Mouse (Mus musculus) lung, postnatal 0 days (tissue): ENCODE data around the gene Cdh13. TPM values are rescaled to one million over a fixed set of nuclear protein-coding genes. Genes with fewer than 3 reads are reported as not detected.

ENCODE experiments used
- ATAC-seq: fragments of 200-750 bp; cut with Nextera tagmentation; 2 replicates; pipeline ENCODE4 v1.8.0; 2017; ENCODE audit warnings: moderate library complexity
- DNase-seq: peaks from one replicate; pipeline ENCODE4 v3.0.0-alpha.2; 2016; ENCODE audit warnings: low spot score
- H3K27ac ChIP-seq: fragments of 300-500 bp; sonication (generic); 2 replicates; pipeline ENCODE4 v1.5.1; 2014; ENCODE audit warnings: antibody characterized with exemption, mild to moderate bottlenecking, low read length, mixed read lengths
- H3K27me3 ChIP-seq: fragments of 300-500 bp; sonication (generic); replicated peaks from 2 replicates; pipeline ENCODE4 v1.6.1; 2014; ENCODE audit warnings: low read length, mixed read lengths; ENCODE audit not compliant: insufficient read depth
- H3K36me3 ChIP-seq: fragments of 300-500 bp; sonication (generic); 2 replicates; pipeline ENCODE4 v1.6.1; 2014; ENCODE audit warnings: low read length, mixed read lengths; ENCODE audit not compliant: insufficient read depth
- H3K4me1 ChIP-seq: fragments of 300-500 bp; sonication (generic); 2 replicates; pipeline ENCODE4 v1.6.1; 2014; ENCODE audit warnings: antibody characterized with exemption, low read depth, low read length, mixed read lengths; ENCODE audit not compliant: insufficient read depth
- H3K4me2 ChIP-seq: fragments of 300-500 bp; sonication (generic); replicated peaks from 2 replicates; pipeline ENCODE4 v1.6.1; 2014; ENCODE audit warnings: low read depth, mild to moderate bottlenecking, low read length, moderate library complexity, mixed read lengths
- H3K4me3 ChIP-seq: fragments of 300-500 bp; sonication (generic); 2 replicates; pipeline ENCODE4 v1.5.1; 2014; ENCODE audit warnings: low read depth, low read length
- H3K9ac ChIP-seq: fragments of 300-500 bp; sonication (generic); replicated peaks from 2 replicates; pipeline ENCODE4 v1.6.1; 2014; ENCODE audit warnings: low read depth, mild to moderate bottlenecking
- H3K9me3 ChIP-seq: fragments of 300-500 bp; sonication (generic); 2 replicates; pipeline ENCODE4 v1.6.1; 2016; ENCODE audit warnings: low read length, mixed read lengths
- CTCF ChIP-seq: IDR thresholded peaks from 2 replicates; pipeline ENCODE4 v1.5.1; 2016; ENCODE audit warnings: antibody characterized with exemption, mild to moderate bottlenecking
- EP300 ChIP-seq: IDR thresholded peaks from 2 replicates; pipeline ENCODE4 v1.6.1; 2016; ENCODE audit warnings: antibody characterized with exemption, mild to moderate bottlenecking, control low read depth
- WGBS: fragments of 180-500 bp; shearing (Covaris S2); extraction: QIAGEN DNeasy Blood & Tissue Kit; methylation state at CpG from one replicate; pipeline ENCODE4 v1.1.7; 2014; 5-methylcytosine and 5-hydroxymethylcytosine counted together
- polyA plus RNA-seq: library from polyadenylated mRNA; unstranded; fragments of >200 nt; fragmentation: Nextera tagmentation; extraction: Ambion mirVana; gene quantifications from 2 replicates; pipeline ENCODE4 v1.2.1, GENCODE M21; 2015

The Cdh13 gene
- polyA plus RNA-seq, 1 experiment from 2014 or later, result 8.6 TPM

- Histone ChIP-seq H3K9ac (no peak overlapping the region), H3K4me1 (no peaks in the 10 kb centered on the region), H3K27me3 (no peaks in the 10 kb centered on the region), H3K4me2 (no peak overlapping the region), H3K4me3 (no peak overlapping the region), H3K36me3 (no peaks in the 10 kb centered on the region), H3K27ac (no peak overlapping the region), H3K9me3 (no peaks in the 10 kb centered on the region)
- ATAC-seq (no peak), DNase-seq (no peak)
- 70% methylated on average over 11 of the region's 11 CpGs for WGBS
- TF ChIP-seq CTCF, result no peak
These were observed 148.4 kb downstream of the Cdh13 start for GRCm38 (mm10) chr8:118431731-118432440.

- Histone ChIP-seq H3K27ac (no peak overlapping the region), H3K9me3 (no peaks in the 10 kb centered on the region), H3K4me2 (no peak overlapping the region), H3K27me3 (no peaks in the 10 kb centered on the region), H3K36me3 (no peaks in the 10 kb centered on the region), H3K4me3 (no peak overlapping the region), H3K9ac (no peak overlapping the region), H3K4me1 (no peaks in the 10 kb centered on the region)
- 52% methylated on average over 3 of the region's 3 CpGs for WGBS
- ATAC-seq (peak; percentile 12; the same call in 1 of the 2 replicates), DNase-seq (no peak)
- TF ChIP-seq CTCF, result no peak
- TF ChIP-seq EP300, result no peak
These were observed 150.1 kb downstream of the Cdh13 start for GRCm38 (mm10) chr8:118433553-118434180.

GRCm38 (mm10) chr8:118436751-118437150 is 153.2 kb downstream of the Cdh13 start:
- Histone ChIP-seq H3K9me3 (no peaks in the 10 kb centered on the region), H3K27me3 (no peaks in the 10 kb centered on the region), H3K9ac (no peak overlapping the region), H3K4me2 (no peak overlapping the region), H3K27ac (no peak overlapping the region), H3K4me1 (no peaks in the 10 kb centered on the region), H3K36me3 (no peaks in the 10 kb centered on the region), H3K4me3 (no peak overlapping the region)
- ATAC-seq, result no peak
- no peak for TF ChIP-seq CTCF
- no peak for TF ChIP-seq EP300
- 75% methylated on average over 5 of the region's 5 CpGs for WGBS
- DNase-seq, result no peak

GRCm38 (mm10) chr8:118437152-118437551 is 153.6 kb downstream of the Cdh13 start:
- no peak overlapping the region for H3K4me3 ChIP-seq
- no peaks in the 10 kb centered on the region for H3K9me3 ChIP-seq
- no peak for DNase-seq
- 86% methylated on average over 10 of the region's 10 CpGs for WGBS
- H3K4me1 ChIP-seq, result no peaks in the 10 kb centered on the region
- H3K27ac ChIP-seq, result no peak overlapping the region
- no peaks in the 10 kb centered on the region for H3K36me3 ChIP-seq
- H3K27me3 ChIP-seq, result no peaks in the 10 kb centered on the region
- no peak overlapping the region for H3K4me2 ChIP-seq
- TF ChIP-seq CTCF (no peak), EP300 (no peak)
- ATAC-seq, result no peak
- no peak overlapping the region for H3K9ac ChIP-seq

GRCm38 (mm10) chr8:118437874-118438273 is 154.3 kb downstream of the Cdh13 start:
- H3K27ac ChIP-seq, result no peak overlapping the region
- H3K27me3 ChIP-seq, result no peaks in the 10 kb centered on the region
- TF ChIP-seq EP300 (no peak), CTCF (no peak)
- H3K36me3 ChIP-seq, result no peaks in the 10 kb centered on the region
- H3K9me3 ChIP-seq, result no peaks in the 10 kb centered on the region
- no peak for DNase-seq
- H3K4me1 ChIP-seq, result no peaks in the 10 kb centered on the region
- 52% methylated on average over 3 of the region's 3 CpGs for WGBS
- ATAC-seq, result no peak
- H3K9ac ChIP-seq, result no peak overlapping the region
- no peak overlapping the region for H3K4me2 ChIP-seq
- no peak overlapping the region for H3K4me3 ChIP-seq

- Histone ChIP-seq H3K4me3 (no peak overlapping the region), H3K27me3 (no peaks in the 10 kb centered on the region), H3K27ac (no peak overlapping the region), H3K9me3 (no peaks in the 10 kb centered on the region), H3K4me2 (no peak overlapping the region), H3K4me1 (no peaks in the 10 kb centered on the region), H3K36me3 (no peaks in the 10 kb centered on the region), H3K9ac (no peak overlapping the region)
- TF ChIP-seq CTCF (no peak), EP300 (no peak)
- ATAC-seq, result no peak
- DNase-seq, result no peak
- WGBS, result 71% methylated on average over 5 of the region's 5 CpGs
These were observed 156.3 kb downstream of the Cdh13 start for GRCm38 (mm10) chr8:118439857-118440256.
